Mouse (Mus musculus) lung, adult 2 months (tissue): ENCODE data around the gene Hspbp1.

ENCODE experiments used
- CTCF ChIP-seq: fragments of 200-500 bp; IDR thresholded peaks from 2 replicates; pipeline ENCODE4 v1.5.1; 2011; ENCODE audit warnings: mild to moderate bottlenecking, low read length, control low read depth; ENCODE audit not compliant: insufficient read depth
- POLR2A ChIP-seq: fragments of 200-500 bp; IDR thresholded peaks from 2 replicates; pipeline ENCODE4 v1.6.1; 2011; ENCODE audit warnings: low read depth, mild to moderate bottlenecking, control low read depth, low read length, borderline replicate concordance; ENCODE audit errors: extremely low read depth

DNA sequence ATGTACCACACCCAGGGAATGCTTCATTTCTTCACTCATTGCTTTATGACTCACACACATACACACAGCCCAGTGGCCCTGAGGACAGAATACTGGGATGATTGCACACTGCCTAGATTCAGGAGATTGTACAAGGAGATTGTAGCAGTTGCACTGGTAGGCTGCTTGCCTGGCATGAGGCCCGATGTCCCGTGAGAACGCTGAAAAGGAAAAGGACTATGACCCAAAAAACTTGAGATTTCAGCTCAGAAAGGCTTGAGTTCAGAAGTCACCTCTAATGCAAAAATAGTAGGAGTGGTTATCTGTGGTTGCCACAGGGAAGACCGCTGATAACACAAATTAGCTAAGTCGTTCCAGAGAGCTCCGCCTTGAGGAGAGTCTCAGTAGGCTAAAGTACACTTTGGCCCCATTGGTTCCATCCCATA lies 48.1 kb upstream of the Hspbp1 start:
- TF ChIP-seq POLR2A (no peak), CTCF (no peak)
